Mouse (Mus musculus): ENCODE measurements around the gene Dennd1b. TPM values are rescaled to one million over a fixed set of nuclear protein-coding genes. Genes with fewer than 3 reads are reported as not detected.

Gene Dennd1b
- polyA plus RNA-seq, 1 experiment: 25.8 TPM

DNA sequence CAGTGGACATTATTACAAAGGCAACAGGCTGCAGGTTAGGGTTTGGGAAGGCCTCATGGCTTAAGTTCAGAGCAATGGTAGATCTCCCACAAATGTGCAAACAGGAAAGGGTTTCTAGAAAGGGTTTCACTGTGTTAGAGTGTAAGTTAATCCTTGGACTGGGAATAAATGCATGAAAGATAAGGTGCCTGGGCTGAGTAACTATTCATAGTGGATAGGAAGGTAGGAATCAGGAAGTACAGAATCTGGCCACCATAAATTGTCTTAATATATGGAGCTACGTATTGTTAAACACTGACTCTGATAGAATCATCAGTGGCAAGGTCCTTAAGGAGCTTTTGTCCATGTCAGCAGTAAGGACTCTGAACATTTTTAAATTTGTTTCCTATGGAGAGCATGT lies 42.8 kb downstream of the Dennd1b start:
- Histone ChIP-seq H3K27me3 (ENCODE audit: control insufficient read depth, insufficient read depth, low read length, poor library complexity, severe bottlenecking) (no peaks in the 10 kb centered on the region), H3K36me3 (ENCODE audit: control insufficient read depth, insufficient read depth, low read length, poor library complexity, severe bottlenecking) (no peaks in the 10 kb centered on the region), H3K9me3 (replicated peaks; ENCODE audit: control insufficient read depth, insufficient read depth, low read length, poor library complexity, severe bottlenecking) (no peaks in the 10 kb centered on the region), H3K9ac (ENCODE audit: low read depth, poor library complexity, severe bottlenecking) (no peak overlapping the region), H3K4me3 (ENCODE audit: low read depth, low read length) (no peak overlapping the region), H3K27ac (ENCODE audit: insufficient read depth, low read length) (no peak overlapping the region), H3K4me1 (ENCODE audit: control insufficient read depth, insufficient read depth, low read length) (no peaks in the 10 kb centered on the region)
- TF ChIP-seq CTCF (IDR thresholded peaks at IDR 0.05; ENCODE audit: low read depth, low read length) (no peak), EP300 (IDR thresholded peaks at IDR 0.05; ENCODE audit: insufficient read depth, low read depth, low read length) (no peak)

DNA sequence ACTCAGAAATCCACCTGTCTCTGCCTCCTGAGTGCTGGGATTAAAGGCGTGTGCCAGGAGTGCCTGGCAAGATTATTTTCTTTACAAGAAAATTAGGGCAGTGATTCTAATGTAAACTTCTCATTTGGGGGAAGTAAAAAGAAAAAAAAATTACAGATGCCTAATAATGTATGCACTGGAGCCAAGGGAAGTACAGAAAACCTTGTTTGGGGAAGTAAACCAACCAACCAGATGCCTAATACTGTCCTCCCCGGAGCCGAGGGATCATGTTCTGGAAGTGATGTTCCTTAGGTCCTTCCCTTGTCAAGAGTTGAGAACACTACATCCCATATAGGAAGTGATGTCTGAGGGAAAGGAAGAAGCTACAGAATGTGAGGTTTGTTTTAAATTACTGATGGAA lies 44.2 kb downstream of the Dennd1b start:
- no peaks in the 10 kb centered on the region for H3K9me3 ChIP-seq (replicated peaks; ENCODE audit: control insufficient read depth, insufficient read depth, low read length, poor library complexity, severe bottlenecking)
- H3K27me3 ChIP-seq (ENCODE audit: control insufficient read depth, insufficient read depth, low read length, poor library complexity, severe bottlenecking): no peaks in the 10 kb centered on the region
- no peak overlapping the region for H3K27ac ChIP-seq (ENCODE audit: insufficient read depth, low read length)
- no peak overlapping the region for H3K9ac ChIP-seq (ENCODE audit: low read depth, poor library complexity, severe bottlenecking)
- H3K36me3 ChIP-seq (ENCODE audit: control insufficient read depth, insufficient read depth, low read length, poor library complexity, severe bottlenecking): no peaks in the 10 kb centered on the region
- TF ChIP-seq POLR2A (IDR thresholded peaks at IDR 0.05; ENCODE audit: insufficient read depth, low read length) (no peak), EP300 (IDR thresholded peaks at IDR 0.05; ENCODE audit: insufficient read depth, low read depth, low read length) (no peak), CTCF (IDR thresholded peaks at IDR 0.05; ENCODE audit: low read depth, low read length) (no peak)
- no peaks in the 10 kb centered on the region for H3K4me1 ChIP-seq (ENCODE audit: control insufficient read depth, insufficient read depth, low read length)
- no peak overlapping the region for H3K4me3 ChIP-seq (ENCODE audit: low read depth, low read length)

GRCm38 (mm10) chr1:139015118-139015788 lies 52.0 kb downstream of the Dennd1b start:
- Histone ChIP-seq H3K27ac (ENCODE audit: insufficient read depth, low read length) (no peak overlapping the region), H3K9ac (ENCODE audit: low read depth, poor library complexity, severe bottlenecking) (no peak overlapping the region), H3K4me1 (ENCODE audit: control insufficient read depth, insufficient read depth, low read length) (no peaks in the 10 kb centered on the region), H3K36me3 (ENCODE audit: control insufficient read depth, insufficient read depth, low read length, poor library complexity, severe bottlenecking) (no peaks in the 10 kb centered on the region), H3K27me3 (ENCODE audit: control insufficient read depth, insufficient read depth, low read length, poor library complexity, severe bottlenecking) (no peaks in the 10 kb centered on the region), H3K9me3 (replicated peaks; ENCODE audit: control insufficient read depth, insufficient read depth, low read length, poor library complexity, severe bottlenecking) (no peaks in the 10 kb centered on the region), H3K4me3 (ENCODE audit: low read depth, low read length) (no peak overlapping the region)
- TF ChIP-seq POLR2A (IDR thresholded peaks at IDR 0.05; ENCODE audit: insufficient read depth, low read length) (no peak), CTCF (IDR thresholded peaks at IDR 0.05; ENCODE audit: low read depth, low read length) (no peak), EP300 (IDR thresholded peaks at IDR 0.05; ENCODE audit: insufficient read depth, low read depth, low read length) (no peak)

GRCm38 (mm10) chr1:139021298-139021697 lies 58.1 kb downstream of the Dennd1b start:
- no peaks in the 10 kb centered on the region for H3K9me3 ChIP-seq (replicated peaks; ENCODE audit: control insufficient read depth, insufficient read depth, low read length, poor library complexity, severe bottlenecking)
- H3K27me3 ChIP-seq (ENCODE audit: control insufficient read depth, insufficient read depth, low read length, poor library complexity, severe bottlenecking): no peaks in the 10 kb centered on the region
- no peak overlapping the region for H3K27ac ChIP-seq (ENCODE audit: insufficient read depth, low read length)
- H3K4me1 ChIP-seq (ENCODE audit: control insufficient read depth, insufficient read depth, low read length): no peaks in the 10 kb centered on the region
- no peaks in the 10 kb centered on the region for H3K36me3 ChIP-seq (ENCODE audit: control insufficient read depth, insufficient read depth, low read length, poor library complexity, severe bottlenecking)
- H3K9ac ChIP-seq (ENCODE audit: low read depth, poor library complexity, severe bottlenecking): no peak overlapping the region
- H3K4me3 ChIP-seq (ENCODE audit: low read depth, low read length): no peak overlapping the region
- TF ChIP-seq EP300 (IDR thresholded peaks at IDR 0.05; ENCODE audit: insufficient read depth, low read depth, low read length): no peak
- no peak for TF ChIP-seq POLR2A (IDR thresholded peaks at IDR 0.05; ENCODE audit: insufficient read depth, low read length)

GRCm38 (mm10) chr1:139025882-139026645 lies 62.8 kb downstream of the Dennd1b start:
- Histone ChIP-seq H3K27ac (ENCODE audit: insufficient read depth, low read length) (no peak overlapping the region), H3K4me3 (ENCODE audit: low read depth, low read length) (no peak overlapping the region), H3K4me1 (ENCODE audit: control insufficient read depth, insufficient read depth, low read length) (no peaks in the 10 kb centered on the region), H3K27me3 (ENCODE audit: control insufficient read depth, insufficient read depth, low read length, poor library complexity, severe bottlenecking) (no peaks in the 10 kb centered on the region), H3K9me3 (replicated peaks; ENCODE audit: control insufficient read depth, insufficient read depth, low read length, poor library complexity, severe bottlenecking) (no peaks in the 10 kb centered on the region), H3K36me3 (ENCODE audit: control insufficient read depth, insufficient read depth, low read length, poor library complexity, severe bottlenecking) (no peaks in the 10 kb centered on the region), H3K9ac (ENCODE audit: low read depth, poor library complexity, severe bottlenecking) (no peak overlapping the region)
- TF ChIP-seq EP300 (IDR thresholded peaks at IDR 0.05; ENCODE audit: insufficient read depth, low read depth, low read length) (no peak), CTCF (IDR thresholded peaks at IDR 0.05; ENCODE audit: low read depth, low read length) (no peak), POLR2A (IDR thresholded peaks at IDR 0.05; ENCODE audit: insufficient read depth, low read length) (no peak)

- Histone ChIP-seq H3K4me1 (ENCODE audit: control insufficient read depth, insufficient read depth, low read length) (no peaks in the 10 kb centered on the region), H3K9ac (ENCODE audit: low read depth, poor library complexity, severe bottlenecking) (no peak overlapping the region), H3K27ac (ENCODE audit: insufficient read depth, low read length) (no peak overlapping the region), H3K27me3 (ENCODE audit: control insufficient read depth, insufficient read depth, low read length, poor library complexity, severe bottlenecking) (no peaks in the 10 kb centered on the region), H3K36me3 (ENCODE audit: control insufficient read depth, insufficient read depth, low read length, poor library complexity, severe bottlenecking) (no peaks in the 10 kb centered on the region), H3K4me3 (ENCODE audit: low read depth, low read length) (no peak overlapping the region), H3K9me3 (replicated peaks; ENCODE audit: control insufficient read depth, insufficient read depth, low read length, poor library complexity, severe bottlenecking) (no peaks in the 10 kb centered on the region)
- TF ChIP-seq EP300 (IDR thresholded peaks at IDR 0.05; ENCODE audit: insufficient read depth, low read depth, low read length) (no peak), CTCF (IDR thresholded peaks at IDR 0.05; ENCODE audit: low read depth, low read length) (no peak), POLR2A (IDR thresholded peaks at IDR 0.05; ENCODE audit: insufficient read depth, low read length) (no peak)
These were observed 66.3 kb downstream of the Dennd1b start for GRCm38 (mm10) chr1:139029521-139029920.
